Mouse (Mus musculus): ENCODE measurements at regions not wholly inside any gene's neighbourhood (a gene's known extent, or its start where the extent isn't known, plus 50 kb on each side); places are given as distances from the start of the nearest gene placed in this dataset.

DNA sequence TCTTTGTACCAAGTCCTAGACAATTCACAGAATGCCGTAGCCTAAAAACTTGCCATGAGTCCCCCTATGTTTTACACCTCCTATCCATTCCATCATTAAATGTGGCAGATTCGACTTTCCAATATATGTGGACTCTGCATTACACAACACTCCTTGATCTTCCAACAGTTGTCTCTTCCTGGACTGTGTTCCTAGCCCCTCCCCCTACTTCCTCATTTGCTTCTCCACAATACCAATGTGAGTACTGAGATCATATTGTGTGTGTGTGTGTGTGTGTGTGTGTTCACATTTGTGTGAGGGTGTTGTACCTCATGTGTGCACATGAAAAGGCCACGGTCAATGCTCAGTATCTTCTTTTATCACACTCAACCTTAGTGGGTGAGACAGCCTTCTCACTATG, 144.5 kb upstream of the Klf6 start:
- TF ChIP-seq CTCF (IDR thresholded peaks at IDR 0.05; ENCODE audit: extremely low read depth, insufficient read depth, low read length), result no peak
- TF ChIP-seq POLR2A (IDR thresholded peaks at IDR 0.05; ENCODE audit: extremely low read depth, insufficient read depth, low read length), result no peak
